Mouse (Mus musculus) midbrain, embryonic 13.5 days (tissue): Measurements from ENCODE around the gene Capn1. TPM values are rescaled to one million over a fixed set of nuclear protein-coding genes. Genes with fewer than 3 reads are reported as not detected.
A peak's percentile ranks its signal among the peaks of the same experiment; 100 is the strongest.

Experiments
- ATAC-seq: fragments of 200-750 bp; cut with Nextera tagmentation; 2 replicates; pipeline ENCODE4 v1.8.0; 2017; ENCODE audit warnings: mild to moderate bottlenecking, moderate TSS enrichment, moderate library complexity
- H3K27ac ChIP-seq: fragments of 300-500 bp; sonication (generic); 2 replicates; pipeline ENCODE4 v1.5.1; 2015; ENCODE audit warnings: inconsistent platforms, mild to moderate bottlenecking, moderate library complexity
- H3K27me3 ChIP-seq: fragments of 300-500 bp; sonication (generic); 2 replicates; pipeline ENCODE4 v1.6.1; 2015; ENCODE audit warnings: mild to moderate bottlenecking, inconsistent platforms
- H3K36me3 ChIP-seq: fragments of 300-500 bp; sonication (generic); 2 replicates; pipeline ENCODE4 v1.6.1; 2015; ENCODE audit warnings: mild to moderate bottlenecking, inconsistent platforms
- H3K4me1 ChIP-seq: fragments of 300-500 bp; sonication (generic); replicated peaks from 2 replicates; pipeline ENCODE4 v1.6.1; 2015; ENCODE audit warnings: inconsistent platforms
- H3K4me2 ChIP-seq: fragments of 300-500 bp; sonication (generic); replicated peaks from 2 replicates; pipeline ENCODE4 v1.6.1; 2015; ENCODE audit warnings: moderate library complexity, mild to moderate bottlenecking, inconsistent platforms
- H3K4me3 ChIP-seq: fragments of 300-500 bp; sonication (generic); replicated peaks from 2 replicates; pipeline ENCODE4 v1.5.1; 2015; ENCODE audit warnings: mild to moderate bottlenecking, inconsistent platforms
- H3K9ac ChIP-seq: fragments of 300-500 bp; sonication (generic); replicated peaks from 2 replicates; pipeline ENCODE4 v1.6.1; 2015; ENCODE audit warnings: mild to moderate bottlenecking, inconsistent platforms
- H3K9me3 ChIP-seq: fragments of 300-500 bp; sonication (generic); 2 replicates; pipeline ENCODE4 v1.6.1; 2016; ENCODE audit warnings: mild to moderate bottlenecking, inconsistent platforms
- WGBS: fragments of 180-500 bp; shearing (Covaris S2); methylation state at CpG from one replicate; pipeline ENCODE4 v1.1.7; 2015; 5-methylcytosine and 5-hydroxymethylcytosine counted together
- polyA plus RNA-seq: library from polyadenylated mRNA; unstranded; fragments of >200 nt; fragmentation: Nextera tagmentation; extraction: Ambion mirVana; gene quantifications from 2 replicates; pipeline ENCODE4 v1.2.1, GENCODE M21; 2015

Capn1 gene
- polyA plus RNA-seq, 1 experiment from 2014 or later, result 2.3 TPM

GRCm38 (mm10) chr19:5980477-5980876, 35.2 kb downstream of the Capn1 start:
- H3K36me3 ChIP-seq, result no peaks in the 10 kb centered on the region
- H3K27me3 ChIP-seq, result no peaks in the 10 kb centered on the region
- H3K4me1 ChIP-seq, result no peaks in the 10 kb centered on the region
- ATAC-seq, result no peak
- no peak overlapping the region for H3K4me2 ChIP-seq
- no peak overlapping the region for H3K27ac ChIP-seq
- no peak overlapping the region for H3K9ac ChIP-seq
- H3K4me3 ChIP-seq, result no peak overlapping the region
- WGBS, result 86% methylated on average over 9 of the region's 9 CpGs
- H3K9me3 ChIP-seq, result no peaks in the 10 kb centered on the region

GRCm38 (mm10) chr19:5977717-5978116, 38.0 kb downstream of the Capn1 start:
- no peak for ATAC-seq
- Histone ChIP-seq H3K4me2 (no peak overlapping the region), H3K4me1 (no peaks in the 10 kb centered on the region), H3K9me3 (no peaks in the 10 kb centered on the region), H3K36me3 (no peaks in the 10 kb centered on the region), H3K4me3 (no peak overlapping the region), H3K27me3 (no peaks in the 10 kb centered on the region; the same call in 1 of the 2 replicates), H3K27ac (no peak overlapping the region), H3K9ac (no peak overlapping the region)
- 84% methylated on average over 3 of the region's 3 CpGs for WGBS

DNA sequence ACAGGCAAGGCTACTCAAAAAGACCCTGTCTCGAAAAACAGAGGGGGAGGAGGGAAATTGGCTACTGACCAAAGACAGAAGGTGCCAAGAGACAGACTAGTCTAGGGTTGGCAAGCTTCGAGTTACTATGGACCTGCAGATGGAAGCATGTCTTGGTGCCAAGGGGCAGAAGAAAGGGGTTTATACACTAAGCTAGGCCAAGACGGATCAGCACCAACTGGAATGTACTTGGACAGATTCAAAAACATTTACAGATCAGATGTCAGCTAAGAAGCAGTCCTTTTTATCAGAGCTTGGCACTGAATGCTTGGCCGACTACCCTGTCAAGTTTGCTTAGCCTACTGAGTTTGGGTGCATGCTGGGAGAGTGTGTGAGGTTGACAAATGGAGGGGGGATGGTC, 40.0 kb downstream of the Capn1 start:
- Histone ChIP-seq H3K27ac (no peak overlapping the region), H3K9ac (no peak overlapping the region), H3K36me3 (no peaks in the 10 kb centered on the region), H3K9me3 (no peaks in the 10 kb centered on the region), H3K4me1 (no peaks in the 10 kb centered on the region), H3K4me3 (no peak overlapping the region), H3K27me3 (no peaks in the 10 kb centered on the region; the same call in 1 of the 2 replicates), H3K4me2 (no peak overlapping the region)
- ATAC-seq, result no peak
- WGBS, result 78% methylated on average over 4 of the region's 4 CpGs

- ATAC-seq, result no peak
- H3K27ac ChIP-seq, result no peak overlapping the region
Measured at GRCm38 (mm10) chr19:5975112-5975511, 40.6 kb downstream of the Capn1 start.

GRCm38 (mm10) chr19:5967664-5968063, 48.0 kb downstream of the Capn1 start:
- 86% methylated on average over 10 of the region's 10 CpGs for WGBS
- ATAC-seq, result no peak
- no peak overlapping the region for H3K9ac ChIP-seq

More at GRCm38 (mm10) chr19:5975112-5975511, 40.6 kb downstream of the Capn1 start:
- H3K9ac ChIP-seq, result no peak overlapping the region
- H3K4me1 ChIP-seq, result no peaks in the 10 kb centered on the region
- H3K4me3 ChIP-seq, result no peak overlapping the region
- no peaks in the 10 kb centered on the region for H3K36me3 ChIP-seq
- no peaks in the 10 kb centered on the region; the same call in 1 of the 2 replicates for H3K27me3 ChIP-seq
- 73% methylated on average over 4 of the region's 4 CpGs for WGBS
- H3K4me2 ChIP-seq, result no peak overlapping the region
- H3K9me3 ChIP-seq, result no peaks in the 10 kb centered on the region

DNA sequence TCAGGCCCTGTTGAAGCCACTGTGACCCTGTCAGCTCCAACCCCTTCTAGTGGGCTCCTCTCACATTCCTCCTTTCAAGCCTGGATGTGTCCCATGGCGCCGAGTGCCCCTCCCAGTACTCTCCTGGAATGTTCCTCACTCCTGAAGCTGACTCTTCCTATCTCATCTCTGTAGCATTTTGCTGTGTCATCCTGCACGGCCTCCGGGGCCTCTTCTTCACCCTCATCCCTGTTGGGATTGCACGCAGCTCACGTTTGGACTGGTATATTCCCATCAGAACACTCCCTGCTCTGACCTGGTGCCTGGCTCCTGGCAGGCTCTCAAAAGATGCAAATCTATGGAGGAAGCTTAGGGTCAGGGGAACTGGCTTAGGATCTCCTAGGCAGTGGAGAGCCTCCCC, 48.9 kb downstream of the Capn1 start:
- no peak overlapping the region for H3K4me3 ChIP-seq
- H3K4me1 ChIP-seq, result peaks cover 19% of the 10 kb centered on the region
- H3K9ac ChIP-seq, result 0 out of 2 replicates have a peak overlapping the region, but pooled peaks have one; percentile 6
- no peak overlapping the region for H3K4me2 ChIP-seq
- H3K27me3 ChIP-seq, result no peaks in the 10 kb centered on the region
- 66% methylated on average over 6 of the region's 6 CpGs for WGBS
- H3K36me3 ChIP-seq, result no peaks in the 10 kb centered on the region
- no peaks in the 10 kb centered on the region for H3K9me3 ChIP-seq
- H3K27ac ChIP-seq, result no peak overlapping the region
- no peak for ATAC-seq

More at GRCm38 (mm10) chr19:5967664-5968063, 48.0 kb downstream of the Capn1 start:
- H3K4me3 ChIP-seq, result no peak overlapping the region
- peaks cover 16% of the 10 kb centered on the region for H3K4me1 ChIP-seq
- H3K27ac ChIP-seq, result no peak overlapping the region
- H3K9me3 ChIP-seq, result no peaks in the 10 kb centered on the region
- no peak overlapping the region for H3K4me2 ChIP-seq
- no peaks in the 10 kb centered on the region for H3K27me3 ChIP-seq
- H3K36me3 ChIP-seq, result no peaks in the 10 kb centered on the region

DNA sequence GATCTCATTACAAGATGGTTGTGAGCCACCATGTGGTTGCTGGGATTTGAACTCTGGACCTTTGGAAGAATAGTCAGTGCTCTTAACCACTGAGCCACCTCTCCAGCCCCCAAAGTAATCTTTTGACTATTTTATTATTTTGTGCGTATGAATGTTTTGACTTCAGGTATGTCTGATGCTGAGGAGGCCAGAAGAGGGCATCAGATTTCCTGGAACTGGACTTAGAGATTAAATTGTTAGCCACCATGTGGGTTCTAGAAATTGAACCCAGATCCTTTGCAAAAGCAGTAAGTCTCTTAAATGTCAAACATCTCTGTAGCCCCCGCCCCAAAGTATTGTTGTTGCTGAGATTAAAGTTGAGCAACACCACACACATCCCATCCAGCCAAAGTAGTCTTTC, 49.8 kb downstream of the Capn1 start:
- no peaks in the 10 kb centered on the region; the same call in 1 of the 2 replicates for H3K36me3 ChIP-seq
- H3K9ac ChIP-seq, result no peak overlapping the region
- no peaks in the 10 kb centered on the region for H3K27me3 ChIP-seq
- WGBS, result 93% methylated on average over 2 of the region's 2 CpGs
- H3K4me1 ChIP-seq, result peaks cover 19% of the 10 kb centered on the region
- H3K27ac ChIP-seq, result no peak overlapping the region
- no peak overlapping the region for H3K4me3 ChIP-seq
- H3K9me3 ChIP-seq, result no peaks in the 10 kb centered on the region
- H3K4me2 ChIP-seq, result no peak overlapping the region
- no peak for ATAC-seq

- Histone ChIP-seq H3K9ac (no peak overlapping the region), H3K27ac (no peak overlapping the region), H3K9me3 (no peaks in the 10 kb centered on the region), H3K4me1 (peaks cover 19% of the 10 kb centered on the region), H3K4me2 (no peak overlapping the region), H3K27me3 (no peaks in the 10 kb centered on the region), H3K4me3 (no peak overlapping the region), H3K36me3 (no peaks in the 10 kb centered on the region; the same call in 1 of the 2 replicates)
- ATAC-seq, result no peak
- 6% methylated on average over 4 of the region's 4 CpGs for WGBS
Measured at GRCm38 (mm10) chr19:5965280-5965679, 50.4 kb downstream of the Capn1 start.

DNA sequence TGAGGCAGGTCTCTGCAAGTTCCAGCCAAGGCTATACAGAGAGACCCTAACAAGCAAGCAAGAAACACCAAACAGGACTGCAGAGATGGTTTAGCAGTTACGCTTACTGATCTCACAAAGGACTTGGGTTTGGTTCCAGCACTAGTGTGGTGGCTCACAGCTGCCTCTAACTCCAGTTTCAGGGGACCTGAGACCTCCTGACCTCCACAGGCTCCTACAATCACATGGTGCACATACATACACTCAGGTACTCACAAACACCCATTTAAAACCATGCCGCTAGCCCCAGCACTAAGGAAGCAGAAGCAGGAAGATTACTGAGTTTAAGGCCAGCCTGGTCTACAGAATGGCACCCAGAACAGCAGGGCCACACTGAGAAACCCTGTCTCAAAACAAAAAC, 50.9 kb downstream of the Capn1 start:
- 0 out of 2 replicates have a peak overlapping the region, but pooled peaks have one; percentile 73 for H3K9ac ChIP-seq
- 98% methylated on average over 2 of the region's 2 CpGs for WGBS

GRCm38 (mm10) chr19:5963883-5964562, 51.7 kb downstream of the Capn1 start, which contains the start of gene Pola2:
Pola2 (minus strand) TSS chr19:5964202.
- Histone ChIP-seq H3K4me3 (peak within 1 kb of the TSS; percentile 58), H3K4me2 (peak within 1 kb of the TSS; percentile 83), H3K27me3 (no peaks in the 10 kb centered on the region), H3K9ac (peak within 1 kb of the TSS; percentile 73), H3K9me3 (no peaks in the 10 kb centered on the region), H3K4me1 (peaks cover 19% of the 10 kb centered on the region), H3K27ac (no peak within 1 kb of the TSS; the same call in 1 of the 2 replicates), H3K36me3 (peaks cover 3% of the 10 kb centered on the region)
- WGBS, result under 1% methylated on average over 50 of the region's 50 CpGs
- peak; percentile 91 for ATAC-seq

More for the DNA sequence above, 50.9 kb downstream of the Capn1 start:
- Histone ChIP-seq H3K4me2 (peak overlapping the region; percentile 83), H3K9me3 (no peaks in the 10 kb centered on the region), H3K27ac (no peak overlapping the region), H3K4me1 (peaks cover 19% of the 10 kb centered on the region), H3K36me3 (no peaks in the 10 kb centered on the region; the same call in 1 of the 2 replicates), H3K4me3 (peak overlapping the region; percentile 58), H3K27me3 (no peaks in the 10 kb centered on the region)
- ATAC-seq, result no peak

DNA sequence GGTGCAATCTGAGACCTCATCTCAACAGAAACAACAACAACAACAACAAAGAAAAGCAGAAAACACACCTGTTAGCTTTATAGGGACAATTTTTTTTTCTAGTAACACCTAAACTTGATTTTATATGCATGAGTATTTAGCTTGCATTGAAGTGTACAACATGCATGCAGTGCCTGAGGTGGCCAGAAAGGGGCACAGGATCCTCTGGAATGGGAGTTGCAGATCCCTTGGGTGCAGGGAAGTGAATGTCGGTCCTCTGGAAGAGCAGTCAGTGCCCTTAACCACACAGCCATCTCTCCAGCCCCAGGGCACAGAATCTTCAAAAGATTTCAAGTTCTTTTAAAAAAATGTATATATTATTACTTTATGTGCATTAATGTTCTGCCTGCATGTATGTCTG, 53.0 kb downstream of the Capn1 start:
- Histone ChIP-seq H3K27me3 (no peaks in the 10 kb centered on the region), H3K4me2 (peak overlapping the region; percentile 83), H3K27ac (no peak overlapping the region), H3K9me3 (no peaks in the 10 kb centered on the region), H3K4me3 (peak overlapping the region; percentile 58), H3K36me3 (peaks cover 10% of the 10 kb centered on the region), H3K9ac (0 out of 2 replicates have a peak overlapping the region, but pooled peaks have one; percentile 73), H3K4me1 (peaks cover 19% of the 10 kb centered on the region)
- ATAC-seq, result no peak
- WGBS, result 43% methylated on average over 1 of the region's 1 CpGs

GRCm38 (mm10) chr19:5957371-5957770, 58.3 kb downstream of the Capn1 start:
- no peaks in the 10 kb centered on the region for H3K4me1 ChIP-seq
- ATAC-seq, result no peak
- WGBS, result 93% methylated on average over 5 of the region's 5 CpGs
- no peak overlapping the region for H3K9ac ChIP-seq
- H3K27ac ChIP-seq, result no peak overlapping the region
- peaks cover 39% of the 10 kb centered on the region for H3K36me3 ChIP-seq
- H3K4me3 ChIP-seq, result no peak overlapping the region
- H3K9me3 ChIP-seq, result no peaks in the 10 kb centered on the region
- H3K4me2 ChIP-seq, result no peak overlapping the region
- H3K27me3 ChIP-seq, result no peaks in the 10 kb centered on the region
